ENCODE assay signal across 18 mouse cellular contexts in the genomic region with DNA sequence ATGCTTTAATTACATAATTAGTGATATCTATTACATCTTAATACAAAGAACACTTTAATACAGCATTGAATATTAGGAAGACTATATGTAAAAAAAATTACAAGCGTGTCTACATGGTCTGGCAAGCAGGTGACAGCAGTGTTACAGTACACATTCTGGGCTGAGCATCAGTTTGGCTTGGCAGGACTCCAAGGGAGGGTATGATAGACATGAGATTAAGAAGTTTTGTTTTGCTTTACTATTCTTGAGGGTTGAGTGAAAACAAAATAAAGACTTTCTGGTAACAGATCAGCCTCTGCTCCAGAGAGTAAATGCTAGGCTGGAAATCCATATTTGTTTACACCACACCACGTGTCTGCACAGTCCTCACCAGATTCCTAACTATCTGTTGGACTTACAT. TPM values are rescaled to one million over a fixed set of nuclear protein-coding genes. Genes with fewer than 3 reads are reported as not detected.
DNase-seq lines count a peak whose midpoint lies in the region.
"Had no signal": no experiment of that assay in that cellular context is flagged by ENCODE, and none has a peak within 500 bp of the region (broad histone marks: within the 10 kb centered on the region; RNA-seq: fewer than 3 reads in every experiment).

No protein-coding gene starts in this region.

- 82% methylated on average over 2 of the region's 2 CpGs for WGBS in heart, embryonic 10.5 days

- no peaks in the 10 kb centered on the region for H3K27me3 ChIP-seq in heart, embryonic 10.5 days (ENCODE audit: insufficient read depth, poor library complexity, severe bottlenecking)
- H3K27me3 ChIP-seq: forebrain, embryonic 13.5 days; liver, embryonic 15.5 days; midbrain, embryonic 12.5 days; neural tube, embryonic 13.5 days had no signal

- H3K9me3 ChIP-seq in heart, embryonic 10.5 days = no peaks in the 10 kb centered on the region
- H3K9me3 ChIP-seq: forebrain, embryonic 13.5 days; liver, embryonic 15.5 days; midbrain, embryonic 12.5 days; neural tube, embryonic 13.5 days had no signal

- H3K36me3 ChIP-seq in heart, embryonic 10.5 days = peaks cover 16% of the 10 kb centered on the region

- no peak overlapping the region for H3K27ac ChIP-seq in heart, embryonic 10.5 days
- H3K27ac ChIP-seq: forebrain, embryonic 13.5 days; heart, adult 2 months; liver, embryonic 15.5 days; midbrain, embryonic 12.5 days had no signal

- DNase-seq in cerebellum, postnatal 14 days = peak; percentile 31 to 35
- DNase-seq in cerebellum, adult 8-10 months = no peak
- peak; percentile 14 to 35 for DNase-seq in kidney, postnatal 4 days
- DNase-seq in kidney, adult 18-20 months = no peak
- DNase-seq in 3T3-L1 (ENCODE audit: low read depth, low spot score) (peak; percentile 49), adipocyte (ENCODE audit: low spot score) (peak; percentile 56)
- no peak for DNase-seq in heart, embryonic 10.5 days (ENCODE audit: low spot score)
- DNase-seq: adrenal gland, adult 8-10 months; B cell, adult 2 months; gastrocnemius, postnatal 14 days; heart, adult 2 months; kidney, adult 2 months; lung, postnatal 4 days had no signal

- H3K4me1 ChIP-seq in heart, embryonic 10.5 days = no peaks in the 10 kb centered on the region
- H3K4me1 ChIP-seq: liver, embryonic 15.5 days had no signal

- H3K4me3 ChIP-seq in heart, embryonic 10.5 days = no peak overlapping the region
- H3K4me3 ChIP-seq: erythroblast, embryonic 14.5 days; forebrain, embryonic 13.5 days; heart, adult 2 months; liver, embryonic 15.5 days; midbrain, embryonic 12.5 days; neural tube, embryonic 13.5 days had no signal

RNA-seq across cellular contexts. Expression of a gene that starts 8.5 kb away (rescaled TPM):
- 36.9 and 41.0 TPM in 2 replicates for polyA plus RNA-seq in heart, embryonic 10.5 days (2016; fragmentation: Nextera tagmentation; extraction: Ambion mirVana)

Comparison
In these comparisons a context has a peak if more than half of its experiments do, and no peak if none do; other contexts are left out.
1. DNase-seq: peak in cerebellum, postnatal 14 days (2 of 2), kidney, postnatal 4 days (2 of 2), 3T3-L1 (single experiment) and adipocyte (single experiment); none in cerebellum, adult 8-10 months (single experiment), kidney, adult 18-20 months (single experiment) and heart, embryonic 10.5 days (single experiment).